Mouse (Mus musculus): ENCODE data around the gene Yy1. TPM values are rescaled to one million over a fixed set of nuclear protein-coding genes. Genes with fewer than 3 reads are reported as not detected.

Gene Yy1
- total RNA-seq, 4 experiments from 2014 or later, result 44.9 to 46.7 (median 46.1) TPM

DNA sequence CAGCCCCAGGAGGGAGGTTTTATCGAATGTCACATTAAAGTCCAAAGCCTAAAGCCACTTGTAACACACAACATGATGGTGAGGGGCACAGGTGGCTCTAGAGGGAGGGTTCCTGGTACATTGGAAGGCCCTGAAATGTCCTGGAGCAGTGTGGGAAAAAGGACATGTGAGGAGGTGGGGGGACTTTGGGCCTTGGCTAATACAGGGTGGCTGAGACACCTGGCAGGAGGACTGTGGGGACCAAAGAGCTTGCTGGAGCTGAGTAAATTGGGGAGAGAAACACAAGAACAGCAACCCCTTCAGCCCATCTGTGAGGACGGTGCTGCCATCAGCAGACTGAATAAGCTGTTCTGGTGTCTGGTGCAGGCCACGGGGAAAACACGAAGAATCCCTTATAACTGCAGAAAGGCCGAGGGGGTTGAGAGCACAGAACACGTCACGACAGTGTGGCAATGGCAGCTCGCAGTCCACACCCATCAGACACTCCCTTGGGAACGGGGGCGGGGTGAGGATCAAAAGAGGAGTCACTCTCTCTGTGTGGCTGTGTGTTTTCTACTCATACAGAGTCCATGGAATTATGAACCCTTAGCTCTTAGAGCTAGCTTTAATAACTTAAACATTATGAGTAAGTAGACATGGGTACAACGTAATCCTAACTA lies 24.4 kb upstream of the Yy1 start:
- no peak for DNase-seq (ENCODE audit: low spot score in 2 of 2)

DNA sequence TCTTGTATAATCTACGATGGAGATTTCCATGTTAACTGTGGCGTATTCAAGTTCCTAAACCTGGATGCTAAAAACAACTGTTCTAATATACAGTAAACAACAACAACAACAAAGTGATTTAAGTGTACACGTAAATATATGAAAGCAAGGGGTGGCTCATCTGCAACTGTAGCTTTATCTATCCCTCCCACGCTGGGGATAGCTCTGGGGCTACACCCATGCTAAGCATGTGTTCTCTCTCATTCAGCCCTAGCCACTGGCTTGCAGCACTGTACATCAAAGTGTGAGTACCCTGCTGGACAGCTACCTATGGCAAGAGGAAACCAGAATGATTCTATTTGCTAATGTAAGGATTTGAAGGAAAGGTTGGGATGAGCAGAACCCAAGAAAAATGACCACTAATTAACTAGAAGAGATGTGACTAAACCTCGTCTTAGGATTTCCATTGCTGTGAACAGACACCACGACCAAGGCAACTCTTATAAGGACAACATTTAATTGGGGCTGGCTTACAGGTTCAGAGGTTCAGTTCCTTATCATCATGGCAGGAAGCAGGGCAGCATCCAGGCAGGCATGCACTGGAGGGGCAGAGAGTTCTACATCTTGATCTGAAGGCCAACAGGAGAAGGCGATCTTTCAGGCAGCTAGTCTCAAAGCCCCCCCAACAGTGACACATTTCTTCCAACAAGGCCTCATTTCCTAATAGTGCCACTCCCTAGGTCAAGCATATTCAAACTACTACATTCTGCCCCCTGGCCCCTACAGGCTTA lies 12.5 kb upstream of the Yy1 start:
- DNase-seq (ENCODE audit: low spot score in 2 of 2), result no peak

DNA sequence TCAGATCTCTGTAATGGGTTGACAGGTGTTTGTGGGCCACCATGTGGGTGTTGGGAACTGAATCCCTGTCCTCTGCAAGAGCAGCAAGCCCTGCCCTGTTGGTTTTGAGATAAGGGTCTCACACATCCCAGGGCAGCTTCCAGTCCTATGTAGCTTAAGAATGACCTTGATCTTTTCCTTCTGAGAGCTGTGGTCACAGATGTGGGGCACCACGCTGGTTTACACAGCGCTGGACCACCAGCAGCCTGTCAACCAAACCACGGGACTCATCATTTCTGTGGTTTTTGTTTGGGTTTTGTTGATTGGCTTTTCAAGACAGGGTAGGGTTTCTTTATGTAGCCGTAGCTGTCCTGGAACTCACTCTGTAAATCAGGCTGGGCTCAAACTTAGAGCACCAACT lies 7.6 kb upstream of the Yy1 start:
- no peak for DNase-seq (ENCODE audit: low spot score in 2 of 2)

DNA sequence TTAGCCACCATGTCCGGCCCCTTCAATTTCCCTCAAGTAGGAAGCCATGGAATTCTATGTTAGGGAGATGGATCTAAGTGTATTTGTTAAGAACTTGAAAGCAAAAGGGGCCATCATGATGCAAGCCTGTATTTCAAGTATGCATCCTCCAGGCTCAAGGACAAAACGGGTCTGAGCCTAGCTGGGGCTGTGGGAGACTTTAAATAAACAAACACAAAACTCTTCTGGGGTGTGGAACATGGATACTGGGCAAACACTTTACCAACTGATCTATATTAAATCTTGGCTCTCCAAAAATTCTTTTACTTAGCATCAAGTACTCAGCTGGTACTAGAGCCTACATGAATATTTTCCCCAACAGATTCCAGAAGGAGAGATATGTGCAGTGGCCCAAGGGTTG lies 5.4 kb upstream of the Yy1 start:
- no peak for DNase-seq (ENCODE audit: low spot score in 2 of 2)

DNA sequence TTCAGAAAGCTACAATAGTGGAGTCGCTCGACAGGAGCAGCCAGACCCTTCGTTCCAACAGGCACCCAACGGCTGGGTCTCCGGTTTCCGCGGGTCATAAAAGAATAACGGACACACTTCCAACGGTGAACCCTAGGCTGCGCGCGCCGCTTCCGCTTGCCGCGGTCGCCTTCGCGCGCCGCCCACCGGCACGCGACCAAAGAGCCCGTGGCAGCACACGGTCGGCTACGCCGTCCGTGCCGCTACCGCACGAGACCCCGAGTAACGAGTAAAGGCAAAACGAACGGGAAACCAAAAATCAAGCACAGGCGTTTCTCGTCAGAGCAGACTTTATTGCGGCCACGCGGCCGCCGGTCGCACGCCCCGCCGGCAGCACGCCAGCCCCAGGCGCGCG lies 624 bp upstream of the Yy1 start:
- DNase-seq (ENCODE audit: low spot score in 2 of 2), result peak; percentile 54 to 66

DNA sequence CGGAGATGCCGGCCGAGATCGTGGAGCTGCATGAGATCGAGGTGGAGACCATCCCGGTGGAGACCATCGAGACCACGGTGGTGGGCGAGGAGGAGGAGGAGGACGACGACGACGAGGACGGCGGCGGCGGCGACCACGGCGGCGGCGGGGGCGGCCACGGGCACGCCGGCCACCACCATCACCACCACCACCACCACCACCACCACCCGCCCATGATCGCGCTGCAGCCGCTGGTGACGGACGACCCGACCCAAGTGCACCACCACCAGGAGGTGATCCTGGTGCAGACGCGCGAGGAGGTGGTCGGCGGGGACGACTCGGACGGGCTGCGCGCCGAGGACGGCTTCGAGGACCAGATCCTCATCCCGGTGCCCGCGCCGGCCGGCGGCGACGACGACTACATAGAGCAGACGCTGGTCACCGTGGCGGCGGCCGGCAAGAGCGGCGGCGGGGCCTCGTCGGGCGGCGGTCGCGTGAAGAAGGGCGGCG lies 724 bp downstream of the Yy1 start:
- peak; percentile 34 to 40 for DNase-seq (ENCODE audit: low spot score in 2 of 2)

DNA sequence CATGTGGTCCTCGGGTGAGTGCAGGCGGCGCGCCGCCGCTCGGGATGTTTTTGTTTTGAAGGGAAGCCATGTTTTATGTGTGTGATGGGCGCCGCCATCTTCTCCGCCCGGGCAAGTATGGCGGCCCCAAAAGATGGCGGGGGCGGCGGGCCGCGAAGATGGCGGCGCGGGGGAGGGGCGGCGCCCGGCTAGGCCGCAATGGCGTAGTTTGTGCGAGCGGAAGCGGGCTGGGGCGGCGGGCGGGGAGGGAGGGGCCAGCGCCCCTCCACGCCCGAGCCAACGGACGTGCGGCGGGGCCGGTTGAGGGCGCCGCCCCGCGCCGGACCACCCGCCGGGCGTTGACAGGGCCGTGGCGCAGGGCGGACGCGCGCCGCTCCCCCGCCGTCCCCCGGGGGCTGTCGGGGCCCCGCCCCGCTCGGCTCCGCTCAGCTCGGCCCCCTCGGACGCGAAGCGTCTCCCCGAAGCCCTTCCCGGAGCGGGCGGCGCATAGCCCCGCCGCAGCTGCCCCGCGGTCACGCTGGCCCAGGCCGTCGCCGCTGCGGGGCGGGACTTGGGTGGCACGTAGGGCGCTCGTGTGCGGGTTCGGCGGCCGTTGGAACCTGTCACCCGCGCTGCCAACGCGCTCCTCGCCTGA lies 1.4 kb downstream of the Yy1 start:
- DNase-seq (ENCODE audit: low spot score in 2 of 2), result peak; percentile 54 to 72

DNA sequence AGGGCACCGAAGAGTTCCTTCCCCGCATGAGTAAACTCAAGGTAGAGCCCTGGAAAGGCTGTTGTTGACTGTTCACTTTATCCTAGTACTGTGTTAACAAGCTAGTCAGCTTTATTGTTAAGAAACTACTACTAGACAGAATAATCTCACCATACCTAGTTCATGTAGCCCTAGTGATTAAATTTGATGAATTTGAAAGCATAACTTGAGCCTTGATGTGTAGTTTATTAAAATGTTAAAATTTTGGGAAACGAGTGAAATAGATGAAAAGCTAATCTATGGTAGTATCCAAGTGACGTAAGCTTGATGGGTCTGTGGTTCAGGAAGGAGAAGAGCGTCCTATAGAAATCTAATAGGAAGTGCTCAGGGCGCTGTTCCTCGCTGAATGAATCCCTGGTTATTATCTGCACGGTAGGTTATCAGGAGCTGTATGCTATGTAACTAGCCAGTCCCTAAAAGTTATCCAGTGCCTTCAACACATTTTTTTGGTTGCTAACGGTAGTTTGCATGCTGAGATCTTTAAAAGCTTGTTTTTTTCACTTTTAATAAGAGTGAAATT lies 2.3 kb downstream of the Yy1 start:
- DNase-seq (ENCODE audit: low spot score in 2 of 2), result no peak

DNA sequence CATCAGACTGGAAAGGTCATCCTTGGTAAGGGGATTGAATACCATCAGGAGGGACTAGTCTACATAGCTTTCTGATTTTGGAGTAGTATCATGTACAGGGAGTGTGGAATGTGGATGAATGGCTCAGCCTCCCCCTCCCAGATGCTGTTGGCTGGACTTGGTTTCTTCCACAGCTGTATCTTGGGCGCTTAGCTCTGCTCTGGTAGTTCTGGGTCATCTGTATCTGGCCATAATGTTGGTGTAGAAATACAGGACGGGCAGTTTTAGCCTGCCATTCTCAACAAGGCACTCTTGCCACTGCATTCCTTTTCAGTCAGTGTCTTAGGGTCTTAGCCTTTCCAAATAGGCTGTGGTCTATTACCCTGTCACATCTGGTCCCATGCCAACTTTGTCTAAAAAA lies 8.8 kb downstream of the Yy1 start:
- no peak for DNase-seq (ENCODE audit: low spot score in 2 of 2)

DNA sequence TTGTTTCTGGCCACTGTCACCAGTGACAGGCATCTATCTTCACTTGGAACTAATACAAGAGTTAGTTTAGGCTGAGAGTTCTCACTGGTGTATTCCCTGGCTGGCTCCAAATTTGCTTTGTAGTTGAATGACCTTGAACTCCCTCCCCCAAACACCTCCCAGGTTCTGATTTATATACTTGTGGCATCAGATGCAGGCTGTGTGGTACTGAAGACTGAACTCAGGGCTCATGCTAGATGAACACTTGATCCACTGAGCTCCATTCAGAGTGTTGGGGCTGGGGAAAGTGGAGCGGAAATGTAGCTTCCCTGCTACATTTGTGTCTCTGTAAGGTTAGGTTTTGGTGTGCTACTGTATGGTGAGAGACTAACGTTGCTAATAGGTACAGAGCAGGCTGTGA lies 11.6 kb downstream of the Yy1 start:
- no peak for DNase-seq (ENCODE audit: low spot score in 2 of 2)

DNA sequence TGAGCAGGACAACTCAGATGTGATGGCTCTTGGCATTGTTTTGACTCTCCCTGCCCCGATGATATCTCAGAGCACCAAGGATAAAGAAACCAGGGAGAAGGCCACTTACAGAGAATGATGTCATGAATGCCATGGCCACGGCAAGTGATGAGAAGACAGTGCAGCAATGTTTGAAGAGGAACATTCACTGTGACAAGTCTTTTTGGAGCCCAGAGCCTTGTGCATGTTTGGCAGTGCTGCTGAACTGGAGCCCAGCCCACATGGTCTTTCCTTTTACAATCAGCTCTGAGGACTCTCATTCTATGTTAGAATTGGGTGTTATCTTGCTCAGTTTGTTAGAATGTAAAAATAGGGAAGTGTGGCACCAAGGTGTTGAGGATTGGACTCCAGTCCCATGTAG lies 15.7 kb downstream of the Yy1 start:
- DNase-seq (ENCODE audit: low spot score in 2 of 2), result no peak

DNA sequence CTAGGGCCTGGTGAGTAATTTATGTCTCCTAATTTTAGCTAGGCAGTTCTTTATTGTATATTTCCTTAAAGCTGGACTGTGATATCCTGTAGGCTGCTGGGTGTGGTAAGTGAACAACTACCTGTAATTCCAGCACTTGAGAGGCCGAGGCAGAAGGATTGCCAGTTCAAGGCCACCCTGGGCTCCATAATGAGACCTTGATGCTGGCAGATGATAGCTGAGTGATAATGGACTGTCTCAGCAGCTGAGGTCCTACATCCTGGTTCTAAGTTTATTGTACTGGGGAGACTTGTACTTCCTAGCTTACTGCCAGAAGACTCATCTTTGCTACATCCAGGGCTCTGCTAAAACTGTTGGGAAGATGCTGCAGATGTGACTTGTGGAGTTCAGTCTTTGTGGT lies 17.0 kb downstream of the Yy1 start:
- DNase-seq (ENCODE audit: low spot score in 2 of 2), result no peak

DNA sequence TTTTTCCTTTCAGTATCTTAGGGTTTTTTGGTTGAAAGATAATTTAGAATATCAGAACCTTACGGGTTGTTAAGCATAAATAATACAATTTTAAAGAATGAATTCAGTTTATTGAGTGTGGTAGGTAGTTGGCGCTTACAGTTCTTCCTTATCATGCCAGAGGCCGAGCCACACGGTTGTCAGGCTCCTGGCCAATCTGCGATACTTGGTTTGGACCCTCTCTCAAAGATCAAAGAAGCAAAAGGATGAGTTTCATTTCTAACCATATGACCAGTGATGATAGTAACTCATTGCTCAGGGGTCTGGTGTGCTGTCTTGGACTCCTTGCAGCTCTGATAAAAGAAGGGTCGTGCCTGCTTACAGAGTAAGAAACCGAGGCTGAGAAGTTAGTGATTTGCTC lies 17.5 kb downstream of the Yy1 start:
- no peak for DNase-seq (ENCODE audit: low spot score in 2 of 2)

DNA sequence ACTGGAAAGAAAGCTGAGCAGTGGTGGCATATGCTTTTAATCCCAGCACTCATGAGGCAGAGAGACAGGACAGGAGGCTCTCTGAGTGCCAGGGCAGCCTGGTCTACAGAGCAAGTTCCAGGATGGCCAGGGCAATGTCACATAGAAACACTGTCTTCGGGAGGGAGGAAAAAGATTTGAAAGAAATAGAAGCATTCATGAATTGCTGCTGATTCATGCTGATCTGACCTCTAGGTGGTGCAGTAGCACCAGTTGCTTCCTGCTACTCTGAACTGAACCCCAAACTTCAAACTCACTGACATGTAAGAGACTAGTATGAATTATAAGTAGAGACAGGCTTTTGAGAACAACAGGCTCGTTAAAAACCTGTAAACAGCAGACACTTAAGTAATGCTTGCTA lies 18.4 kb downstream of the Yy1 start:
- no peak for DNase-seq (ENCODE audit: low spot score in 2 of 2)

DNA sequence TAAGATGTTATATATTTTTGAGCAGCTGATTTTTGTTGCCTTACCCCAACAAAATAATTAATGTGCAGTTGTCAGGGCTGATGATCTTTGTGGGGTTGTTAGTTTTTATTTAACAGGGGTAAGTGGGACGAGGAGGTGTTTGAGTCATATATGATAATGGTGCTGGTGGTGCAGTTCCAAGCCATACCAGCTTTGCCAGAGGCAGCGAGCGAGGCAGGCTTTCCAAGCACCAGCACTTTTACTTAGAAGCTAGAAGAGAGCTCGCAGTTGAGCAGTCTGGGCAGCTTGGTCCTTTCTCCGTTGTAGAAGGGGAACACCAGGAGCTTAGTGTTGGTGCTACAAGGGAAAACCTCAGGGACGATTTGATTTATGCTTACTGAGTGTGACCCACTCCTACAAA lies 19.7 kb downstream of the Yy1 start:
- DNase-seq (ENCODE audit: low spot score in 2 of 2), result no peak

DNA sequence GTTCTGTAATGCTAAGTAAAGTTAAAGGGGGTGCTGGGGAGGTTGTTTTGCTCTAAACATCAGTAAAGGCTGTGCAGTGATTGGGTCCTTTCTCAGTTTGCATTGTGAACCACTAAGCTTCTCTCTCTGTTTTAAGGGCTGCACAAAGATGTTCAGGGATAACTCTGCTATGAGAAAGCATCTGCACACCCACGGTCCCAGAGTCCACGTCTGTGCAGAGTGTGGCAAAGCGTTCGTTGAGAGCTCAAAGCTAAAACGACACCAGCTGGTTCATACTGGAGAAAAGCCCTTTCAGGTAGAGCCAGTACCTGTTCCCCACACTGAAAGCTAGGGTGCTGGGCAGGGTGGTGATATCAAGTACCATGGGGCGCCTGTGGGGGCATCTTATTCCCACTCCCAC lies 21.7 kb downstream of the Yy1 start:
- DNase-seq (ENCODE audit: low spot score in 2 of 2), result no peak

DNA sequence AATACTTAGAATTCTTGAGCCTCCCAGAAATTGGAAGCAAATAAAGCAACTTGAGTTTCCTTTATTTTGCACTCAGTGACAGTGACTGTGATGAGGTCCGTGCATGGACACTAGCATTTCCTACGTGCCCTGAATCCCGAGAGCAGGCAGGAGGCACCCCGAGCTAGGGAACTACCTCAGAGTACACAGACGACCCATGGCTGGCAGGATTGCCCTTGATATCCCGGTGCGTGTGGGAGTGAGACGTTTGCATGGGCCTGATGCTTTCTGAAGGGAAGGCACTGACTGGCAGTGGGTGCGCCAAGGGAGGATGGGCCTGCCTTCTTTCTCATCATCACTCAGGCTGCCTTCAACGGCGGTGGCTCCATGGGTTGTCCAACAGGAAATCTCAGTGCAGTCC lies 23.8 kb downstream of the Yy1 start:
- DNase-seq (ENCODE audit: low spot score in 2 of 2), result no peak

DNA sequence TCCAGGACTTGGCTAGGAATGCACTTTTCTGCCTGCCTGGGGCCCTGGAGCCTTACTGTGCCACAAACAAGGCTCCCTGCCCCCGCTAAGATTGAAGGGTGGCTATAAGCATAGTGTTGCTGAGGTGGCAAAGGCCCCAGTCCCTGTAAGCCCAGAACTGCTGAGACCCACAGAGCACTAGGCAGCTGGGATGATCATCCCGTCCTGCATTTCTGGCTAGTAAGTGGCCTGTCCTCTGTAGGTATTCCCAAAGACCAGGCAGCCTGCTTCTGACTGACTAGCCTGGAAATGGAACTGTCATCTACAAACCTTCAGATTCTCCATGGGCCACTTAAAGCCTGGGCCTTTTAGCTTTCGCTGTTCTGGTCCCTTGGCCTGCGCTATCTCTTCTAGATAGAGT lies 27.7 kb downstream of the Yy1 start:
- no peak for DNase-seq (ENCODE audit: low spot score in 2 of 2)

DNA sequence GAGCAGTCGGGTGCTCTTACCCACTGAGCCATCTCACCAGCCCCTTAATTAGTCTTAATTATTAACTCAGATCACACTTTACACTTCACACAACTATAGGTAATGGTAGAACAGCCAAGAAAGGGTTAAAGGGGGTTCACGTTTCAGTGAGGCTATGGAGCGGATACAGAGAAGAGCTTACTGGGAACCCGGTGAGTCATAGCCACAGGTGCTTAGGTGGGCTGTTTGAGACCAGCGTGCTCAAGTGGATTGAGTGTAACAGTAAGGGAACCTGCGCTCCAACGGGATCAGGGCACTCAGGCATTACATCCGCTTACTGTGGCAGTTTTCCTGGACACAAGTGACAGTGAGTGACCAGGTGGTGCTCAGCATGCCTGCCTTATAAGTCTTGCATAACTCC lies 30.3 kb downstream of the Yy1 start:
- no peak for DNase-seq (ENCODE audit: low spot score in 2 of 2)

DNA sequence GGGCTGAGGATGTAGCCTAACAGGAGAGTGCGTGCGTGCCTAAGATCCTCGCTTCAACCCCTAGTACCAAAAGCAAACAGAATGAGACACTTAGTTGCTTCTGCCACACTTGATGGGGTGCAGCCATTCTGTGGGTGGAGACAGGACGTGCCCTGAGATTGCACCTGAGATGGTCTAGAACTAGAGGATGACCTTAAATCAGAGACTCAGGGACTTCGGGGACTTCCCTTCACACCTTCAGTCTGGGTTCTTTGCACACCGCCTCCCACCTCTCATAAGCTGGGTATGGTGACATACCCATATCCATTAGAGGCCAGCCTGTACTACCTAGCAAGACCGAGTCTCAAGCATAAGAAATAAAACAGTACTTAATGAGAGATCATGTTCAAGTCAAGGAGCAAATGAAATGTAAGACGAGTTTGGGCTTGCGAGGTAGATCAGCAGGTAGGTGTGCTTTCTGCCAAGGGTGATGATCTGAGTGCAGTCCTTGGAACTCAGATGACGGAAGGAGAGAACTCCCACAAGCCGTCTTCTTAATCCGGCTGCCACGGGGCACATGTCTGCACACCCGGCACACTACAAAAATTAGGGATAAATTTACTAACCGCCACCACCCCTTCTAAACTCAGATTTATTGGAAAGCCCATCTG lies 31.6 kb downstream of the Yy1 start:
- no peak for DNase-seq (ENCODE audit: low spot score in 2 of 2)

DNA sequence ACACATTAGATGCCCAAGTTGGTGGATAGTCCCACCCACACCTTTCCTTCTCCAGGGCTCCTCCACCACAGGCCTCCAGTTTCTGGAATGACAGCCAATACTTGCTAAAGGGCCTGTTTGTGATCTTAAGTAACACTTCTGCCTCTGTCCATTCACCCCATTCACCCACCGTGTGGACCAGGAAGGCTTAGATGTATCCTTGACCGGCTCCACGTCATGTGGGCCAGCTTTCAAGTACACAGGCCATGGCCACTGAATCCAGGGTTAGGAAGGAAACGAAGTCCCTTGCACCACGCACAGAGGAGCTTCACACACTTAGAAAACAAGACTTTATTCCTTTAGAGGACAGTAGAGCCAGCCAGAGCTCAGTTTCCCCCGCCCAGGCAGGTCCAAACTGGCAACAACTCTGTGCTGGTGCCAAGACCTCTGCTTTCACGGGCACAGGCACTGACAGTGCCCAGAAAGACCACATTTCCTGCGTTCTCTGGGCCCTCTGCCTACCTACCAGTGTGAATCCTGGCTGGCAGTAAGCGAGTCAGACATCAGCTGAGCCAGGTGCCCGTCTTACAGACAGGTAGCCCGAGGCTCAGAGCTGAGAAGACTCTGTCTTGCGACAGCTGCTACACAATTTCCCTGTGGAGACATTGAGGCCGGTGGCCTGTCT lies 32.9 kb downstream of the Yy1 start:
- DNase-seq (ENCODE audit: low spot score in 2 of 2), result no peak
